Mouse (Mus musculus) intestine, embryonic 14.5 days (tissue): ENCODE data around the gene Gnb1. TPM values are rescaled to one million over a fixed set of nuclear protein-coding genes. Genes with fewer than 3 reads are reported as not detected.
A peak's percentile ranks its signal among the peaks of the same experiment; 100 is the strongest.

Experiments used
- ATAC-seq: fragments of 200-750 bp; cut with Nextera tagmentation; replicated peaks from 2 replicates; pipeline ENCODE4 v1.8.0; 2017; ENCODE audit warnings: low read depth, moderate number of reproducible peaks, moderate TSS enrichment, moderate library complexity; ENCODE audit not compliant: low FRiP score, low TSS enrichment
- DNase-seq: peaks from one replicate; pipeline ENCODE4 v3.0.0-alpha.2; 2018; ENCODE audit warnings: low spot score
- H3K27ac ChIP-seq: fragments of 300-500 bp; sonication (generic); 2 replicates; pipeline ENCODE4 v1.5.1; 2014; ENCODE audit warnings: low read depth, mild to moderate bottlenecking, control low read depth
- H3K27me3 ChIP-seq: fragments of 300-500 bp; sonication (generic); replicated peaks from 2 replicates; pipeline ENCODE4 v1.6.1; 2014; ENCODE audit warnings: low read length, control low read depth; ENCODE audit not compliant: control insufficient read depth, insufficient read depth
- H3K36me3 ChIP-seq: fragments of 300-500 bp; sonication (generic); 2 replicates; pipeline ENCODE4 v1.6.1; 2014; ENCODE audit warnings: low read length, control low read depth; ENCODE audit not compliant: control insufficient read depth, insufficient read depth
- H3K4me1 ChIP-seq: fragments of 300-500 bp; sonication (generic); replicated peaks from 2 replicates; pipeline ENCODE4 v1.6.1; 2014; ENCODE audit warnings: low read length, control low read depth, mixed read lengths; ENCODE audit not compliant: control insufficient read depth, insufficient read depth
- H3K4me2 ChIP-seq: fragments of 300-500 bp; sonication (generic); 2 replicates; pipeline ENCODE4 v1.6.1; 2014; ENCODE audit warnings: low read length
- H3K4me3 ChIP-seq: fragments of 300-500 bp; sonication (generic); 2 replicates; pipeline ENCODE4 v1.5.1; 2014; ENCODE audit warnings: low read depth, low read length, control low read depth, mixed read lengths
- H3K9ac ChIP-seq: fragments of 300-500 bp; sonication (generic); 2 replicates; pipeline ENCODE4 v1.6.1; 2014; ENCODE audit warnings: mild to moderate bottlenecking, low read length
- H3K9me3 ChIP-seq: fragments of 300-500 bp; sonication (generic); 2 replicates; pipeline ENCODE4 v1.6.1; 2016; ENCODE audit warnings: low read length, control low read depth; ENCODE audit not compliant: control insufficient read depth
- WGBS: fragments of 180-500 bp; shearing (Covaris S2); extraction: QIAGEN DNeasy Blood & Tissue Kit; methylation state at CpG from one replicate; pipeline ENCODE4 v1.1.7; 2014; 5-methylcytosine and 5-hydroxymethylcytosine counted together
- polyA plus RNA-seq: library from polyadenylated mRNA; unstranded; fragments of >200 nt; fragmentation: Nextera tagmentation; extraction: Ambion mirVana; gene quantifications from 2 replicates; pipeline ENCODE4 v1.2.1, GENCODE M21; 2014

The Gnb1 gene
- polyA plus RNA-seq, 1 experiment from 2014 or later: 503 TPM

- H3K27me3 ChIP-seq: no peaks in the 10 kb centered on the region
- 21% methylated on average over 5 of the region's 5 CpGs for WGBS
- H3K27ac ChIP-seq: peak overlapping the region; percentile 90
- ATAC-seq (no peak), DNase-seq (no peak)
- peak overlapping the region; percentile 92 for H3K4me3 ChIP-seq
- H3K36me3 ChIP-seq: no peaks in the 10 kb centered on the region
- peak overlapping the region; percentile 100 for H3K9ac ChIP-seq
- peak overlapping the region; percentile 67 for H3K4me2 ChIP-seq
- no peaks in the 10 kb centered on the region for H3K9me3 ChIP-seq
- H3K4me1 ChIP-seq: peaks cover 54% of the 10 kb centered on the region
Measured at GRCm38 (mm10) chr4:155490456-155490855, 705 bp upstream of the Gnb1 start.

- peaks cover 49% of the 10 kb centered on the region for H3K4me1 ChIP-seq
- ATAC-seq: peak; percentile 45
- H3K4me3 ChIP-seq: peak overlapping the region; percentile 92
- no peaks in the 10 kb centered on the region for H3K9me3 ChIP-seq
- no peaks in the 10 kb centered on the region for H3K27me3 ChIP-seq
- peak; percentile 86 for DNase-seq
- H3K9ac ChIP-seq: peak overlapping the region; percentile 100
- under 1% methylated on average over 54 of the region's 54 CpGs for WGBS
- H3K36me3 ChIP-seq: 0 out of 2 replicates have a peak, but pooled peaks cover 3% of the 10 kb centered on the region
- peak overlapping the region; percentile 89; the same call in 1 of the 2 replicates for H3K4me2 ChIP-seq
- peak overlapping the region; percentile 90 for H3K27ac ChIP-seq
Measured at GRCm38 (mm10) chr4:155491529-155492130, 469 bp downstream of the Gnb1 start.

GRCm38 (mm10) chr4:155492131-155492633 is 1.0 kb downstream of the Gnb1 start:
- Histone ChIP-seq H3K9me3 (no peaks in the 10 kb centered on the region), H3K27ac (peak overlapping the region; percentile 90), H3K4me3 (peak overlapping the region; percentile 92), H3K36me3 (0 out of 2 replicates have a peak, but pooled peaks cover 3% of the 10 kb centered on the region), H3K9ac (peak overlapping the region; percentile 100), H3K27me3 (no peaks in the 10 kb centered on the region), H3K4me2 (peak overlapping the region; percentile 89), H3K4me1 (peaks cover 44% of the 10 kb centered on the region)
- DNase-seq: no peak
- no peak for ATAC-seq
- WGBS: under 1% methylated on average over 51 of the region's 51 CpGs

GRCm38 (mm10) chr4:155494891-155495290 is 3.7 kb downstream of the Gnb1 start:
- 69% methylated on average over 4 of the region's 4 CpGs for WGBS
- H3K36me3 ChIP-seq: 0 out of 2 replicates have a peak, but pooled peaks cover 3% of the 10 kb centered on the region
- DNase-seq (no peak), ATAC-seq (no peak)
- no peaks in the 10 kb centered on the region for H3K9me3 ChIP-seq
- H3K9ac ChIP-seq: no peak overlapping the region
- H3K4me3 ChIP-seq: no peak overlapping the region
- H3K27me3 ChIP-seq: no peaks in the 10 kb centered on the region
- H3K4me1 ChIP-seq: peaks cover 23% of the 10 kb centered on the region
- H3K27ac ChIP-seq: no peak overlapping the region
- no peak overlapping the region for H3K4me2 ChIP-seq

GRCm38 (mm10) chr4:155497963-155498362 is 6.8 kb downstream of the Gnb1 start:
- no peaks in the 10 kb centered on the region for H3K9me3 ChIP-seq
- H3K36me3 ChIP-seq: 0 out of 2 replicates have a peak, but pooled peaks cover 3% of the 10 kb centered on the region

GRCm38 (mm10) chr4:155501126-155501525 is 10.0 kb downstream of the Gnb1 start:
- no peak overlapping the region for H3K9ac ChIP-seq
- H3K27ac ChIP-seq: no peak overlapping the region
- ATAC-seq: no peak
- H3K4me2 ChIP-seq: no peak overlapping the region
- 57% methylated on average over 2 of the region's 2 CpGs for WGBS
- 0 out of 2 replicates have a peak, but pooled peaks cover 3% of the 10 kb centered on the region for H3K36me3 ChIP-seq
- H3K27me3 ChIP-seq: no peaks in the 10 kb centered on the region
- no peaks in the 10 kb centered on the region for H3K9me3 ChIP-seq
- no peak for DNase-seq
- H3K4me1 ChIP-seq: peaks cover 6% of the 10 kb centered on the region; the same call in 1 of the 2 replicates
- H3K4me3 ChIP-seq: no peak overlapping the region

More at GRCm38 (mm10) chr4:155497963-155498362, 6.8 kb downstream of the Gnb1 start:
- Histone ChIP-seq H3K27me3 (no peaks in the 10 kb centered on the region), H3K9ac (no peak overlapping the region), H3K4me1 (peaks cover 16% of the 10 kb centered on the region), H3K27ac (no peak overlapping the region), H3K4me3 (no peak overlapping the region), H3K4me2 (no peak overlapping the region)
- no peak for DNase-seq
- no peak for ATAC-seq
- WGBS: 79% methylated on average over 3 of the region's 3 CpGs

GRCm38 (mm10) chr4:155505067-155505466 is 13.9 kb downstream of the Gnb1 start:
- Histone ChIP-seq H3K4me2 (no peak overlapping the region), H3K9ac (no peak overlapping the region), H3K27me3 (no peaks in the 10 kb centered on the region), H3K27ac (no peak overlapping the region), H3K9me3 (no peaks in the 10 kb centered on the region), H3K4me1 (peaks cover 6% of the 10 kb centered on the region; the same call in 1 of the 2 replicates), H3K4me3 (no peak overlapping the region), H3K36me3 (no peaks in the 10 kb centered on the region)
- ATAC-seq (no peak), DNase-seq (no peak)
- WGBS: 70% methylated on average over 8 of the region's 8 CpGs

- Histone ChIP-seq H3K9ac (no peak overlapping the region), H3K9me3 (no peaks in the 10 kb centered on the region), H3K4me1 (peaks cover 6% of the 10 kb centered on the region; the same call in 1 of the 2 replicates), H3K4me2 (no peak overlapping the region), H3K27ac (no peak overlapping the region), H3K27me3 (no peaks in the 10 kb centered on the region), H3K36me3 (no peaks in the 10 kb centered on the region), H3K4me3 (no peak overlapping the region)
- no peak for DNase-seq
- ATAC-seq: no peak
- WGBS: 79% methylated on average over 5 of the region's 5 CpGs
Measured at GRCm38 (mm10) chr4:155505671-155506295, 14.6 kb downstream of the Gnb1 start.
